Mouse (Mus musculus): ENCODE results near the gene Lpar1. TPM values are rescaled to one million over a fixed set of nuclear protein-coding genes. Genes with fewer than 3 reads are reported as not detected.

Gene Lpar1
- polyA plus RNA-seq, 1 experiment: 47.0 TPM

DNA sequence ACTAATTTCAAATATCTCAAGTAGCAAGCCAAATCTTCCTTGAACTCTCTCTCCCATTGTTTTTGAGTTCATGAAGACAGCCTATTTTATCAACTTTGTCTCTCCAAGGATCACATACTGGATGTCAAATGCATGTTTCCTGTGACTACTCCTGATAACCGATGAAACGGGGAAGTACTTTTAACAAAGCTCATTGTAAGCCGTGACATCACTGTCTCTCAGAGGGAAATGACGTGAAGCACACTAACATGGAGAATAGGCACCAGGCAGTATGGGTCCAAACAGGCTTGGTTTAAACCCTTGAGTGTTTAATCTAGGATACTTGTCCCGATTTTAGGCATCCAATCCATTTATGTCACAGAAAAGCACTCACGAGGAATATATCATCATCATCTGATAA, 17.9 kb downstream of the Lpar1 start:
- peaks cover 19% of the 10 kb centered on the region for H3K4me1 ChIP-seq (ENCODE audit: control insufficient read depth, insufficient read depth, insufficient read length, low read length)
- peak overlapping the region; percentile 54; the same call in 1 of the 2 replicates for H3K27ac ChIP-seq (ENCODE audit: insufficient read depth, low read depth, low read length)
- no peaks in the 10 kb centered on the region for H3K27me3 ChIP-seq (ENCODE audit: control insufficient read depth, insufficient read depth, low read length)
- WGBS: 65% methylated on average over 6 of the region's 6 CpGs
- TF ChIP-seq POLR2A (IDR thresholded peaks at IDR 0.05; ENCODE audit: low read depth, low read length) (no peak), CTCF (IDR thresholded peaks at IDR 0.05; ENCODE audit: extremely low read depth, insufficient read length, insufficient replicate concordance, low read depth, low read length) (no peak)
- H3K36me3 ChIP-seq (ENCODE audit: control insufficient read depth, insufficient read depth, low read length): 0 out of 2 replicates have a peak, but pooled peaks cover 10% of the 10 kb centered on the region
- H3K4me3 ChIP-seq (ENCODE audit: low read depth, low read length): no peak overlapping the region

- Histone ChIP-seq H3K4me1 (ENCODE audit: control insufficient read depth, insufficient read depth, insufficient read length, low read length) (peaks cover 26% of the 10 kb centered on the region), H3K36me3 (ENCODE audit: control insufficient read depth, insufficient read depth, low read length) (0 out of 2 replicates have a peak, but pooled peaks cover 8% of the 10 kb centered on the region), H3K27ac (ENCODE audit: insufficient read depth, low read depth, low read length) (peak overlapping the region; percentile 82; the same call in 1 of the 2 replicates), H3K4me3 (ENCODE audit: low read depth, low read length) (no peak overlapping the region; the same call in 1 of the 2 replicates), H3K27me3 (ENCODE audit: control insufficient read depth, insufficient read depth, low read length) (no peaks in the 10 kb centered on the region)
- TF ChIP-seq CTCF (IDR thresholded peaks at IDR 0.05; ENCODE audit: extremely low read depth, insufficient read length, insufficient replicate concordance, low read depth, low read length) (no peak), POLR2A (IDR thresholded peaks at IDR 0.05; ENCODE audit: low read depth, low read length) (no peak)
- WGBS: 46% methylated on average over 15 of the region's 15 CpGs
Observed at GRCm38 (mm10) chr4:58534726-58535350, 18.9 kb downstream of the Lpar1 start.

DNA sequence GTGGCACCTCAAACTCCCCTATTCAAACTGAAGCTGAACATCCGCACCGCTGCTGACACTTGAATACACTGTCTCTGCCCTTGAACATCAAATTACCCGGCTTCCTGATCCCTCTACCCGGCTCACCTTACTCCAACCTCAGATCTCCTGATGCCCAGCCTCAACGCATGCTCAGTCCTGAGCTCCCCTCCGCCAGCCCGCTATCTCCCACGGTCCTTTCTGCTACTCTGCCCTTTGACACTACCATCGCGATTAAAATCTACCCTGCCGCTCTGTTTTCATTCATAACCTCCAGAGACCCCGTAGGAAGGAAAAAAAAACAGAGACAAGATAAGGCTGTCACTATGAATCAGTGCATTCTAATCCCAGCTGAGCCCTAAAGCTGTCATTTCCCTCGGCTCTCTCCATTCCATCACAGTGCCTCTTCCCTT, 19.5 kb downstream of the Lpar1 start:
- H3K27ac ChIP-seq (ENCODE audit: insufficient read depth, low read depth, low read length): peak overlapping the region; percentile 82
- H3K36me3 ChIP-seq (ENCODE audit: control insufficient read depth, insufficient read depth, low read length): 0 out of 2 replicates have a peak, but pooled peaks cover 4% of the 10 kb centered on the region
- H3K27me3 ChIP-seq (ENCODE audit: control insufficient read depth, insufficient read depth, low read length): no peaks in the 10 kb centered on the region
- H3K4me3 ChIP-seq (ENCODE audit: low read depth, low read length): peak overlapping the region; percentile 6; the same call in 1 of the 2 replicates
- TF ChIP-seq CTCF (IDR thresholded peaks at IDR 0.05; ENCODE audit: extremely low read depth, insufficient read length, insufficient replicate concordance, low read depth, low read length): no peak
- no peak for TF ChIP-seq POLR2A (IDR thresholded peaks at IDR 0.05; ENCODE audit: low read depth, low read length)
- WGBS: 22% methylated on average over 13 of the region's 13 CpGs
- peaks cover 26% of the 10 kb centered on the region for H3K4me1 ChIP-seq (ENCODE audit: control insufficient read depth, insufficient read depth, insufficient read length, low read length)

DNA sequence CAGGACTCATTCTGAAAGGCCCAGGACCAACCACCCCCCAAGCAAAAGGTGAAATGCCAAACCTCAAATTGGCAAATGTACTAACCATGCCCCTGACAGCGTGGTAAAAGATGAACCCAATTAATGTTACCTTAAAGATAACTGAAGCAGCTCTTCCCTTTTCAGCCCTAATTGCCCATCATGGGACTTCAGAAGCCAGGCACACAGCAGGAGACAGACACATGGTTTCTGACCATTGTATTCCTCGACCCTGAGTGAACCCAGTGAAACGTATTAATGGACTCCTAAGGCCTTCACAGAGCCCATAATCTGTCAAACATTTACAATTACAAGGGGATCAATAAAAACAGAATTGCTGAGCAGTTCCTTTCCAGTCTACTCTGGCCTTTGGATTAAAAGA, 20.2 kb downstream of the Lpar1 start:
- TF ChIP-seq POLR2A (IDR thresholded peaks at IDR 0.05; ENCODE audit: low read depth, low read length) (no peak), CTCF (IDR thresholded peaks at IDR 0.05; ENCODE audit: extremely low read depth, insufficient read length, insufficient replicate concordance, low read depth, low read length) (no peak)
- WGBS: 26% methylated on average over 3 of the region's 3 CpGs
- H3K4me1 ChIP-seq (ENCODE audit: control insufficient read depth, insufficient read depth, insufficient read length, low read length): peaks cover 28% of the 10 kb centered on the region
- H3K27ac ChIP-seq (ENCODE audit: insufficient read depth, low read depth, low read length): peak overlapping the region; percentile 82
- 0 out of 2 replicates have a peak, but pooled peaks cover 4% of the 10 kb centered on the region for H3K36me3 ChIP-seq (ENCODE audit: control insufficient read depth, insufficient read depth, low read length)
- no peaks in the 10 kb centered on the region for H3K27me3 ChIP-seq (ENCODE audit: control insufficient read depth, insufficient read depth, low read length)
- no peak overlapping the region for H3K4me3 ChIP-seq (ENCODE audit: low read depth, low read length)

- 78% methylated on average over 3 of the region's 3 CpGs for WGBS
- TF ChIP-seq POLR2A (IDR thresholded peaks at IDR 0.05; ENCODE audit: low read depth, low read length) (no peak), CTCF (IDR thresholded peaks at IDR 0.05; ENCODE audit: extremely low read depth, insufficient read length, insufficient replicate concordance, low read depth, low read length) (no peak)
Observed at GRCm38 (mm10) chr4:58532326-58532725, 21.4 kb downstream of the Lpar1 start.

GRCm38 (mm10) chr4:58530706-58531105, 23.0 kb downstream of the Lpar1 start:
- H3K36me3 ChIP-seq (ENCODE audit: control insufficient read depth, insufficient read depth, low read length): no peaks in the 10 kb centered on the region
- no peaks in the 10 kb centered on the region for H3K27me3 ChIP-seq (ENCODE audit: control insufficient read depth, insufficient read depth, low read length)
- TF ChIP-seq POLR2A (IDR thresholded peaks at IDR 0.05; ENCODE audit: low read depth, low read length): no peak
- no peak for TF ChIP-seq CTCF (IDR thresholded peaks at IDR 0.05; ENCODE audit: extremely low read depth, insufficient read length, insufficient replicate concordance, low read depth, low read length)
- peak overlapping the region; percentile 21; the same call in 1 of the 2 replicates for H3K27ac ChIP-seq (ENCODE audit: insufficient read depth, low read depth, low read length)
- no peak overlapping the region for H3K4me3 ChIP-seq (ENCODE audit: low read depth, low read length)
- WGBS: 34% methylated on average over 5 of the region's 5 CpGs
- peaks cover 36% of the 10 kb centered on the region for H3K4me1 ChIP-seq (ENCODE audit: control insufficient read depth, insufficient read depth, insufficient read length, low read length)

More at GRCm38 (mm10) chr4:58532326-58532725, 21.4 kb downstream of the Lpar1 start:
- no peak overlapping the region for H3K4me3 ChIP-seq (ENCODE audit: low read depth, low read length)
- no peak overlapping the region for H3K27ac ChIP-seq (ENCODE audit: insufficient read depth, low read depth, low read length)
- H3K36me3 ChIP-seq (ENCODE audit: control insufficient read depth, insufficient read depth, low read length): no peaks in the 10 kb centered on the region
- no peaks in the 10 kb centered on the region for H3K27me3 ChIP-seq (ENCODE audit: control insufficient read depth, insufficient read depth, low read length)
- peaks cover 32% of the 10 kb centered on the region for H3K4me1 ChIP-seq (ENCODE audit: control insufficient read depth, insufficient read depth, insufficient read length, low read length)

DNA sequence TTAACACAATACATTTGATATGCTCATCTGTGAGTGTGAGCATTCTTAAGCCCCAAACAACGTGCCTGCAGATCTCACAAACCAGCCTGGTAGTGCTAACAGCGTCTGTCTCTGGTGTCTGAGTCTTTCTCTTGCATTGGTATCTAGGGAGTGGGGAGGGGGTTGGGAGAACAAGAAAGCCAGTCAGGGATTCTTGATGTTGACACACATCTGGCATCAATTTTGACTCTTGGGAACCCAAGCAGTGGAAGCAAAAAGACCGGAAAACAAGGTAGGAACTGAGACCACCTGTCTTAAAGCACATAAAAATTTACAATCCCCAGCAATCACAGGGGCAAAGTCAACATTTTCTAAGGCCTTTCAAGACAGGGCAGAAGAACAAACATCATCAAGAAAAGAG, 23.4 kb downstream of the Lpar1 start:
- Histone ChIP-seq H3K27ac (ENCODE audit: insufficient read depth, low read depth, low read length) (peak overlapping the region; percentile 21; the same call in 1 of the 2 replicates), H3K36me3 (ENCODE audit: control insufficient read depth, insufficient read depth, low read length) (no peaks in the 10 kb centered on the region), H3K27me3 (ENCODE audit: control insufficient read depth, insufficient read depth, low read length) (no peaks in the 10 kb centered on the region), H3K4me3 (ENCODE audit: low read depth, low read length) (no peak overlapping the region), H3K4me1 (ENCODE audit: control insufficient read depth, insufficient read depth, insufficient read length, low read length) (peaks cover 34% of the 10 kb centered on the region)
- WGBS: 33% methylated on average over 3 of the region's 3 CpGs
- TF ChIP-seq POLR2A (IDR thresholded peaks at IDR 0.05; ENCODE audit: low read depth, low read length) (no peak), CTCF (IDR thresholded peaks at IDR 0.05; ENCODE audit: extremely low read depth, insufficient read length, insufficient replicate concordance, low read depth, low read length) (no peak)
